Mouse (Mus musculus) intestine, embryonic 14.5 days (tissue): Measurements from ENCODE around the gene Sestd1. TPM values are rescaled to one million over a fixed set of nuclear protein-coding genes. Genes with fewer than 3 reads are reported as not detected.

Experiments
- ATAC-seq: fragments of 200-750 bp; cut with Nextera tagmentation; replicated peaks from 2 replicates; pipeline ENCODE4 v1.8.0; 2017; ENCODE audit warnings: low read depth, moderate number of reproducible peaks, moderate TSS enrichment, moderate library complexity; ENCODE audit not compliant: low FRiP score, low TSS enrichment
- DNase-seq: peaks from one replicate; pipeline ENCODE4 v3.0.0-alpha.2; 2018; ENCODE audit warnings: low spot score
- H3K27ac ChIP-seq: fragments of 300-500 bp; sonication (generic); 2 replicates; pipeline ENCODE4 v1.5.1; 2014; ENCODE audit warnings: low read depth, mild to moderate bottlenecking, control low read depth
- H3K27me3 ChIP-seq: fragments of 300-500 bp; sonication (generic); replicated peaks from 2 replicates; pipeline ENCODE4 v1.6.1; 2014; ENCODE audit warnings: low read length, control low read depth; ENCODE audit not compliant: control insufficient read depth, insufficient read depth
- H3K36me3 ChIP-seq: fragments of 300-500 bp; sonication (generic); 2 replicates; pipeline ENCODE4 v1.6.1; 2014; ENCODE audit warnings: low read length, control low read depth; ENCODE audit not compliant: control insufficient read depth, insufficient read depth
- H3K4me1 ChIP-seq: fragments of 300-500 bp; sonication (generic); replicated peaks from 2 replicates; pipeline ENCODE4 v1.6.1; 2014; ENCODE audit warnings: low read length, control low read depth, mixed read lengths; ENCODE audit not compliant: control insufficient read depth, insufficient read depth
- H3K4me2 ChIP-seq: fragments of 300-500 bp; sonication (generic); 2 replicates; pipeline ENCODE4 v1.6.1; 2014; ENCODE audit warnings: low read length
- H3K4me3 ChIP-seq: fragments of 300-500 bp; sonication (generic); 2 replicates; pipeline ENCODE4 v1.5.1; 2014; ENCODE audit warnings: low read depth, low read length, control low read depth, mixed read lengths
- H3K9ac ChIP-seq: fragments of 300-500 bp; sonication (generic); 2 replicates; pipeline ENCODE4 v1.6.1; 2014; ENCODE audit warnings: mild to moderate bottlenecking, low read length
- H3K9me3 ChIP-seq: fragments of 300-500 bp; sonication (generic); 2 replicates; pipeline ENCODE4 v1.6.1; 2016; ENCODE audit warnings: low read length, control low read depth; ENCODE audit not compliant: control insufficient read depth
- WGBS: fragments of 180-500 bp; shearing (Covaris S2); extraction: QIAGEN DNeasy Blood & Tissue Kit; methylation state at CpG from one replicate; pipeline ENCODE4 v1.1.7; 2014; 5-methylcytosine and 5-hydroxymethylcytosine counted together
- polyA plus RNA-seq: library from polyadenylated mRNA; unstranded; fragments of >200 nt; fragmentation: Nextera tagmentation; extraction: Ambion mirVana; gene quantifications from 2 replicates; pipeline ENCODE4 v1.2.1, GENCODE M21; 2014

Sestd1 gene
- polyA plus RNA-seq, 1 experiment from 2014 or later: 20.3 TPM

DNA sequence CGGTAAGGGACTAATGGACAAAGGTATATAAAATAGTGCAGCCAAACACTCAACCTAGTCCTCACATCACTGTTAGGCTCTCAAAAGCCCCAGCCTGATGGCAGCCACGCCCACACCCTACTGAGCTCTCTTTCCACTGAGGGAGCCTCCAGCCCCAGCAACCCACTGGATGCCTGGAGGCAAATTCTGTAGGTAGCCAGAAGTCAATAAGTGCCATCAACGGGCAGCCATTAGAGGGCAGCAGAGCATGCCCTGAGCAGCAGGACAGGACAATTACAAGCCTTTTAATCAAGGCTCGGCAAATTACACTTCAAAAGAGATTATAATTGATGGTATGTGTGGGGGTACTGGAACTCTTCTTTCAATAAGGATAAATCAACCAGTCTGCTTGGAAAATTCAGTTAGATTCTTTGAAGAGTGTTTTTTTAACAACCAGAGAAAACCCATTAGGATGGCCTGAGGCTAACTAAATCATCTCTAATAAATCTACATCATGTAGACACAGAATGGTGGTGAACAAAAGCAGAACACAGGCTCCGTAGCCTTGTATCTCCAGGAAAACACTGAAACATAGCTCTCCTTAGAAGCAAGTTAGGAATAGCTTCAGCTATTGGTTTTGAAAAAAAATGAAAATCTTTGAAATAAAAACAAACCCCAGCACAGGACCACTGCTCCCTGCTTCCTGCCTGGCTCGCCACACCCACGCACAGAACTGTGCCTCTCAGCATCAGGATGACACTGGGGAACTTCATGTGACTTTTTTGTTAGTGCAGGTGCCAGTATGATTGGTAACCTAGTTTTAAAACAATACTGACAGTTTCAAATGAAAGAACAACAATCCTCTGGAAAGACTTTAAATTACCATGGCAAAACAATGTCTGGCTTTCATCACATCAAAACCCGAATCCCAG, 30.4 kb downstream of the Sestd1 start:
- Histone ChIP-seq H3K36me3 (no peaks in the 10 kb centered on the region), H3K9ac (no peak overlapping the region), H3K4me1 (peaks cover 7% of the 10 kb centered on the region; the same call in 1 of the 2 replicates), H3K27ac (no peak overlapping the region), H3K9me3 (no peaks in the 10 kb centered on the region), H3K4me2 (no peak overlapping the region), H3K27me3 (no peaks in the 10 kb centered on the region), H3K4me3 (no peak overlapping the region)
- peak; percentile 70 for DNase-seq
- ATAC-seq: no peak
- 29% methylated on average over 8 of the region's 8 CpGs for WGBS

DNA sequence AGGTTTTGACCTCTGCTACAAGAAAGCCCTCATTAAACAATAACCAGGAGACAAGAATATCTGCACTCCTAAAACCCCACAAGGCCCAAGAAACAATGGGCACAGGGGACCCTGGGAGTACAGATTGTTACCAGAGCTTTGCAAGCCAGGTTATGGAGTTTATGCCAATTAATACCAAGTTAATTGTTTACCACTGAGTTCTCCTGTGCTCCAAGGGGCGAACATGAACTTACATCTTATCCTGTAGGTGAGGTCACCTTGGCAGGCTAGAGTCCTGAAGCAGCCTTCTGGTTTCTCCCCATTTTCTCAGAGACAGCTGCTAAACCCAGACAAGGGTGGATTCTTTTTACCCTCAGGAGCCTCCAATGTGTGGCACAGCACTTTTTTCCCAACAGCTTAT, 32.0 kb downstream of the Sestd1 start:
- H3K4me1 ChIP-seq: peaks cover 7% of the 10 kb centered on the region; the same call in 1 of the 2 replicates
- H3K27ac ChIP-seq: no peak overlapping the region
- no peaks in the 10 kb centered on the region for H3K27me3 ChIP-seq
- WGBS: 89% methylated on average over 1 of the region's 1 CpGs
- H3K36me3 ChIP-seq: peaks cover 7% of the 10 kb centered on the region; the same call in 1 of the 2 replicates
- DNase-seq (no peak), ATAC-seq (no peak)
- H3K9me3 ChIP-seq: no peaks in the 10 kb centered on the region
- H3K4me2 ChIP-seq: no peak overlapping the region
- no peak overlapping the region for H3K4me3 ChIP-seq
- no peak overlapping the region for H3K9ac ChIP-seq

DNA sequence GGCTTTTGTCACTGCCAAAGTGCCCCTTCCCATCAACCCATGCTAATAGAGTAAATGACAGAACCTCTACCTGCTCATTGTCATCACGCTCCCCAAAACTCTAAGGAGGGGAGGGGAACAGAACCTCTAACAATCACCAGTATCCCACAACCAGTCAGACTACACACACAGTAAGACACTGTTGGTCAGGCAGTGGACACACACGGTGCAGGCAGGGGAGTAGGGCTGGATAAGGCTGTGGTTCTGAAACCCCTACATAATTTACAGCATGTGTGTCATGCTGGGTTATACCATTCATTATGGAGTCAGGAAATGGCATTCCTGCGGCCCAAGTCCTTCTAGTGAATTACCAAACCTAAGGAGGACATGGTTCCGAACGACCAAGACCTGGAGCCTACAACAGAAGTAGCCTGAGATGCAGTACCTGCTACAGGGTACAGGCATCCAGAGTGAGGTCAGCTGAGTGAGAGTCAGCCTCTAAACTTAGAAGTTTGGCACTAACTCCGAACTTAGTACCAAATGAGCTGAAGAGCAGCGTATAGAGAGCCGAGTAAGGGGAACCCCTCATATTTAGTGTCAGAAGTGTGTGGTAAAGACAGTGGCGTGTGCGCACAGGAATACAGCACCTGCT, 33.1 kb downstream of the Sestd1 start:
- H3K9me3 ChIP-seq: no peaks in the 10 kb centered on the region
- H3K4me2 ChIP-seq: no peak overlapping the region
- no peak overlapping the region for H3K4me3 ChIP-seq
- no peak overlapping the region for H3K9ac ChIP-seq
- no peak for ATAC-seq
- H3K27ac ChIP-seq: no peak overlapping the region
- H3K27me3 ChIP-seq: no peaks in the 10 kb centered on the region
- DNase-seq: no peak
- H3K36me3 ChIP-seq: peaks cover 9% of the 10 kb centered on the region
- WGBS: 80% methylated on average over 10 of the region's 10 CpGs
- H3K4me1 ChIP-seq: peaks cover 7% of the 10 kb centered on the region; the same call in 1 of the 2 replicates

DNA sequence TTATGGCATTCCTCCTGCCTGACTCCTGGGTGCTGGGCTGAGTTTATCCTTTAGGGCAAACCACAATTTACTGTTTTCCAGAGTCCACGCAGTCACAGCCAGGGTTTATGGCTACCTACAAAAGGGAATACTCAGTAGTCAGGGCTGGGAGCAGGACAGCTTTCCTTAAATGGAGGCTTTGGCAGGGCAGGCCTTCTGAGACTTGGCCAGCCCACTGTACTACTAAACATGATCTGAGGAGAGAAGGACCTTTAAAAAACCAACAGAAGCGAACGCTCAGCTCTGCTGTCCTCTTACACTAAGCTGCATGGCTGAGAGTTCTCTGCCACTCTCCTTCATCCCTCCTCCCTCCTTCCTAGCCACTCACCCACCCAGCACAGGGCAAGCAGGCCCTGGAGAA, 34.6 kb downstream of the Sestd1 start:
- Histone ChIP-seq H3K4me3 (no peak overlapping the region), H3K27ac (no peak overlapping the region), H3K9me3 (no peaks in the 10 kb centered on the region), H3K4me1 (peaks cover 7% of the 10 kb centered on the region; the same call in 1 of the 2 replicates), H3K27me3 (no peaks in the 10 kb centered on the region), H3K4me2 (no peak overlapping the region), H3K36me3 (peaks cover 22% of the 10 kb centered on the region), H3K9ac (no peak overlapping the region)
- WGBS: 53% methylated on average over 3 of the region's 3 CpGs
- DNase-seq (no peak), ATAC-seq (no peak)

DNA sequence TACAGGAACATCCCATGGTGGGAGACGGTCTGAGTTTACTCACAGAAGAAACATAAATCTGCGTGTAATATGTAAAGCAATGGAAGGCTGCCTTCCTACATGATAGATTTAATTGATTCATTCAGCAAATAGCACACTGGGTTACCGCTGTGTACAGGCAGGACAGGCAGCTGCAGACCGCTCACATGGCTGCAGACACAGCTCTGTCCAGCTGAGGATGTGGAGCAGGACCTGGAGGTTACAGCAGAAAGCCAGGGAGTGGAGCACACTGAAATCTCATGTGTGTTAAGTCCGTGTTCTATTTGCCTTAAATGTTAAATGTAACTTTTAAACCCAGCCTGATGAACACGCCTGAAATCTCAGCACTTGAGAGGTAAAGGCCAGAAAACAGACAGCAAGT, 38.1 kb downstream of the Sestd1 start:
- no peak for ATAC-seq

DNA sequence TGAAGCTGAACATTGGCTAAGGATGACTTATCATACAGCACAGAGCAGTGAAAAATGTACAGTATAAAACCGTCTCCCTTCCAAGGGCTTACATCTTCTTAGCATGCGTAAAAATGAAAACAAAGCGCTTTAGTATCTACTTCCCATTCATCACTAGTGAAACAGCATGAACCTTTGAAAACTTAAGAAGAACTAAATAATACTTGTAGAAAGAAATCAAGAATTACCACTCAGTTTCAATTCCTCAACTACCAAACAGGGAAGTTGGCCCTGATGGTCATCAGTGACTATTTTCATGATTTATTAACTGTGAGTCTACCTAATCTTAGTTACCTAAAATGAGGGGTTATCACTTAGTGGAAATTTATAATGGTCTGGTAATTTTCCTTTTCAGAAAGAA, 41.8 kb downstream of the Sestd1 start:
- 91% methylated on average over 3 of the region's 3 CpGs for WGBS
- Histone ChIP-seq H3K27me3 (no peaks in the 10 kb centered on the region), H3K9ac (no peak overlapping the region), H3K4me3 (no peak overlapping the region), H3K9me3 (no peaks in the 10 kb centered on the region), H3K27ac (no peak overlapping the region), H3K36me3 (peaks cover 52% of the 10 kb centered on the region), H3K4me1 (no peaks in the 10 kb centered on the region), H3K4me2 (no peak overlapping the region)
- DNase-seq (no peak), ATAC-seq (no peak)

More for the DNA sequence above, 38.1 kb downstream of the Sestd1 start:
- no peaks in the 10 kb centered on the region for H3K4me1 ChIP-seq
- no peak overlapping the region for H3K4me3 ChIP-seq
- no peaks in the 10 kb centered on the region for H3K9me3 ChIP-seq
- no peak overlapping the region for H3K9ac ChIP-seq
- no peak overlapping the region for H3K4me2 ChIP-seq
- H3K27me3 ChIP-seq: no peaks in the 10 kb centered on the region
- H3K36me3 ChIP-seq: peaks cover 44% of the 10 kb centered on the region
- H3K27ac ChIP-seq: no peak overlapping the region
- WGBS: 82% methylated on average over 6 of the region's 6 CpGs
- no peak for DNase-seq

DNA sequence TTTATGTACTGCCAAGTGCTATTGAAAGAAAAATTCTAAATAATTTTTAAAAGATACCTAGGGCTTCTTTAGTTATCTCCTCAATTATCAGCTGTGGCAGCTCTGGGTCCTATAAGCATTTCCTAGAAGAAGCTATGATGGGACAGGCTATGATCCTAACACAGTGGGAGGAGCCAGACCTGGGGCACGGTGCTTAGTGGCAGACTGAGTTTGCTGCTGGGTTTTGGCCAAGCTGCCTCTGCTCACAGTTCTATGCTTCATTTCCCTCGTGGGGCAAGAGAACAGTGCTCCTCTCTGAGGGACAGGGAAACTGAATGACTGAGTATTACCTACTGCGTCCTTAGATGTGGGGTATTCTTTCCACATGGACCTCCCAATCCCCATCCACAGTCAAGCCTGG, 42.3 kb downstream of the Sestd1 start:
- Histone ChIP-seq H3K27ac (no peak overlapping the region), H3K4me2 (no peak overlapping the region), H3K27me3 (no peaks in the 10 kb centered on the region), H3K9me3 (no peaks in the 10 kb centered on the region), H3K4me1 (no peaks in the 10 kb centered on the region), H3K4me3 (no peak overlapping the region), H3K9ac (no peak overlapping the region), H3K36me3 (peaks cover 58% of the 10 kb centered on the region)
- WGBS: 75% methylated on average over 3 of the region's 3 CpGs
- ATAC-seq (no peak), DNase-seq (no peak)

DNA sequence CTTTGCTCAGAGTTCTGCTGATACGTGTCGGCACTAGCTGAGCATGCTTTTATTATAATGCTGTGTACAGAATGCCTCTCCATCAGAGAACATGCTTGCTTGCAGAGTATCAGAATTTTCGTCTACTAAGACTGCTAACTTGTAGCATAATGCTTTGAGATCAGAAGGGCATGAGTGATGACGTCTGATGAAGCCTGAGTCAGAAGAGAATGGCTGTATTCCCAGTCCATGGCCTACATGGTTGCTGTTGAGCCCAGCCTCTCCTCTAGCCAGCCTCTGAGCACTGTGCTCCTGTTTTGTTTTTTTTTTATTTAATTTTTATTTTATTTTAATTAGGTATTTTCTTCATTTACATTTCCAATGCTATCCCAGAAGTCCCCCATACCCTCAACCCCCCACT, 43.5 kb downstream of the Sestd1 start:
- H3K9ac ChIP-seq: no peak overlapping the region
- no peaks in the 10 kb centered on the region for H3K27me3 ChIP-seq
- H3K4me1 ChIP-seq: no peaks in the 10 kb centered on the region
- DNase-seq (no peak), ATAC-seq (no peak)
- H3K27ac ChIP-seq: no peak overlapping the region
- peaks cover 62% of the 10 kb centered on the region for H3K36me3 ChIP-seq
- no peak overlapping the region for H3K4me2 ChIP-seq
- H3K4me3 ChIP-seq: no peak overlapping the region
- WGBS: 97% methylated on average over 4 of the region's 4 CpGs
- H3K9me3 ChIP-seq: no peaks in the 10 kb centered on the region
